Mouse (Mus musculus) midbrain, embryonic 10.5 days (tissue): Measurements from ENCODE around the gene Efr3b. TPM values are rescaled to one million over a fixed set of nuclear protein-coding genes. Genes with fewer than 3 reads are reported as not detected.

ENCODE experiments used
- DNase-seq: peaks from one replicate; pipeline ENCODE4 v3.0.0-alpha.2; 2017; ENCODE audit warnings: low spot score
- H3K27ac ChIP-seq: fragments of 300-500 bp; sonication (generic); replicated peaks from 2 replicates; pipeline ENCODE4 v1.5.1; 2016; ENCODE audit warnings: mild to moderate bottlenecking
- H3K27me3 ChIP-seq: fragments of 300-500 bp; sonication (generic); 2 replicates; pipeline ENCODE4 v1.6.1; 2016; ENCODE audit warnings: low read depth, mild to moderate bottlenecking; ENCODE audit not compliant: poor library complexity, severe bottlenecking
- H3K36me3 ChIP-seq: fragments of 300-500 bp; sonication (generic); 2 replicates; pipeline ENCODE4 v1.6.1; 2016; ENCODE audit warnings: mild to moderate bottlenecking, moderate library complexity
- H3K4me1 ChIP-seq: fragments of 300-500 bp; sonication (generic); 2 replicates; pipeline ENCODE4 v1.6.1; 2016
- H3K4me3 ChIP-seq: fragments of 300-500 bp; sonication (generic); 2 replicates; pipeline ENCODE4 v1.5.1; 2016; ENCODE audit warnings: mild to moderate bottlenecking, moderate library complexity
- H3K9me3 ChIP-seq: fragments of 300-500 bp; sonication (generic); replicated peaks from 2 replicates; pipeline ENCODE4 v1.6.1; 2016; ENCODE audit warnings: mild to moderate bottlenecking
- WGBS: fragments of 180-500 bp; shearing (Covaris S2); methylation state at CpG from one replicate; pipeline ENCODE4 v1.1.7; 2016; 5-methylcytosine and 5-hydroxymethylcytosine counted together
- polyA plus RNA-seq: library from polyadenylated mRNA; unstranded; fragments of >200 nt; fragmentation: Nextera tagmentation; extraction: Ambion mirVana; gene quantifications from 2 replicates; pipeline ENCODE4 v1.2.1, GENCODE M21; 2016

Gene Efr3b
- polyA plus RNA-seq, 1 experiment from 2014 or later = 8.4 TPM

DNA sequence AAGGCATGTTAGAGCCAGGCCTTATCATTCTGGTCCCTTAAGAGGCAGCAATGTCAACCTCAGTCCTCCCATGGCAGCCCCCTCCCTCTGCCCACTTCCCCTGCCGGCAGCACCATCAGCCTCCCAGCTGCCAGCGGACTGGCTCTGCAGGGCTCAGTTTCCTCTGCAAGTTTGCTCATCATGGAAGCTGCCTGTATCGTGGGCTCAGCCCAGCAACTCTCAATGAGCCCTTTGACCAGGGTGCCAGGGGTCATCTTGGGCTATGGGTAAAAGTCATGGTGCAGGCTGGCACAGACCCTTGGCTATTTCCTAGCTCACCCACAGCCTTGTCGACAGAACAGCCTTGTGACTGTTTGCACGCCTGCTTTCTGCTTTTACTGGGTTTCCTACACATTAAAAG lies 14.4 kb downstream of the Efr3b start:
- no peak for DNase-seq
- H3K27ac ChIP-seq = no peak overlapping the region
- peaks cover 4% of the 10 kb centered on the region; the same call in 1 of the 2 replicates for H3K4me1 ChIP-seq
- WGBS = 81% methylated on average over 5 of the region's 5 CpGs
- no peak overlapping the region for H3K4me3 ChIP-seq
- no peaks in the 10 kb centered on the region for H3K36me3 ChIP-seq
- no peaks in the 10 kb centered on the region for H3K9me3 ChIP-seq
- H3K27me3 ChIP-seq = no peaks in the 10 kb centered on the region

DNA sequence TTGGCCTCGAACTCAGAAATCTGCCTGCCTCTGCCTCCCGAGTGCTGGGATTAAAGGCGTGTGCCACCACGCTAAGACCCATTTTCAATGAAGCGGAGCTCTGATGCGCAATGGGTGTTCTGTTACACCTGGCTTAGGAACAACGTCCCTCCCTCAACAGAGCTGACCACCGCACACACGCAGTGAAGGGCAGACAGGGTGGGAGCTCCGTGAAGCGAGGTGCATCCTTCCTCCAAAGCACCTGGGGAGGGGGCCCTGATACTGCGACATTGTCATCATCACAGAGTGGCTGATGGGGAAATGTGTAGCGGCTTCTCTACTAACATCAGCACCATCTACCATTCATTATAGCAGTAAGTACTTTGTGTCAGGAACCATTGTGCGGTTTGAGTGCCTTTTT lies 15.2 kb downstream of the Efr3b start:
- Histone ChIP-seq H3K4me1 (peaks cover 4% of the 10 kb centered on the region; the same call in 1 of the 2 replicates), H3K36me3 (no peaks in the 10 kb centered on the region), H3K27ac (no peak overlapping the region), H3K4me3 (no peak overlapping the region), H3K9me3 (no peaks in the 10 kb centered on the region), H3K27me3 (no peaks in the 10 kb centered on the region)
- 95% methylated on average over 14 of the region's 14 CpGs for WGBS
- DNase-seq = no peak

DNA sequence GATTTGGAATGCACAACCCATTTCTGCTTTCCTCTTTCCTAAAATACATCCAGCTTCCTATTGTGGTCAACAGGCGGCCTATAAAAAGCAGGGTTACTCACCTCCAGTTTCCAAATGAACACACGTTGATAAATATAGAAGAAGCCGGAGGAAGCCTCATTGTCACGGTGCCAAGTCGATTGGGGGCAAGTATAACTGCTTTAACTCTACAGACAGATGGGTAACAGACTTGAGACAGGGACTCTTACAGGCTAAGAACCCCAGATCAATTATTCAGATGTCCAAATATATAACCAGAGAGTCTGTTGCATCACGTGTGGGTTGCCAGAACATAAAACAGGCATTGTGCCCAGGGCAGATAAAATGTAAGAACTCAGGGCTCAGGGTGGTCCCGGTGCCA lies 15.9 kb downstream of the Efr3b start:
- Histone ChIP-seq H3K9me3 (no peaks in the 10 kb centered on the region), H3K27me3 (no peaks in the 10 kb centered on the region), H3K36me3 (no peaks in the 10 kb centered on the region), H3K4me1 (peaks cover 4% of the 10 kb centered on the region; the same call in 1 of the 2 replicates), H3K27ac (no peak overlapping the region), H3K4me3 (no peak overlapping the region)
- WGBS = 91% methylated on average over 7 of the region's 7 CpGs
- DNase-seq = no peak

DNA sequence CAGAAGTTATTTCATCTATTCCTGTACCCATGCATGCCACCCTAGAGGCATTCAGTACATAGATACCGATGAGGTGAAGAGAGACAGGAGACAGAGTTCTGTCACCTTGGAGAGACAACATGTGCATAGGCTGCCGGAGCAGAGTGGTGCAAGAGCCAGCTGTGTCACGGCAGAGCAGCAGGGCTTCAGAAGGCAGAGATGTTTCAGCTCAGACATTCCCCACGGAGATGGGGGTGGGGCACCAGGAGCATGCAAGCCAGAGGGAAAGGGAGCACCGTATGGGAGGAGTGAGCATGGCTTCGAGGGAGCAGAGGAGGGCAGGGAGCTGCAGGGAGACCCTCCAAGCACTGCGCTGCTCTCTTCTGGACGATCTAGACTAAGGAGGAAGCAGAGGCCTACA lies 18.2 kb downstream of the Efr3b start:
- no peaks in the 10 kb centered on the region for H3K9me3 ChIP-seq
- no peaks in the 10 kb centered on the region for H3K27me3 ChIP-seq
- DNase-seq = no peak
- no peak overlapping the region for H3K27ac ChIP-seq
- H3K36me3 ChIP-seq = no peaks in the 10 kb centered on the region
- WGBS = 66% methylated on average over 8 of the region's 8 CpGs
- H3K4me1 ChIP-seq = peaks cover 4% of the 10 kb centered on the region; the same call in 1 of the 2 replicates
- H3K4me3 ChIP-seq = no peak overlapping the region

DNA sequence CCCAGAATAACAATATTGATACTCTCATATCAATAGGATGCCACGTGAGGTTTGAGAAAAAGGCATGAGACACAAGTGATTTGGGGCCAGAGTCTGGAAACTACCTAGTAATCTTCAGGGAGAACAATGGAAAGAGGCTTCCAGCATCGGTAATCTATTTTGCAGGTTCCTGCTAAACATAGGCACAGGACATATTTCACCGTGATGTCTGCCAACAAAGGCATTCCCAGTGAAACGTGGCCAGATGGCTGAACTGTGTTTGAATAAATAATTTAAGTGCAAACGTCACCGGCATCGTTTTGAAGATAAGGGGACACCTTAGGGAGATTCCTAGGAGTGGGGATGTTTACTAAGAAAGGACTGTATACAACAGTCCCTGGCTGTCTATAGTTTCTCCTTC lies 22.4 kb downstream of the Efr3b start:
- no peak for DNase-seq
- Histone ChIP-seq H3K9me3 (no peaks in the 10 kb centered on the region), H3K4me1 (peaks cover 4% of the 10 kb centered on the region; the same call in 1 of the 2 replicates), H3K27me3 (no peaks in the 10 kb centered on the region), H3K4me3 (no peak overlapping the region), H3K36me3 (no peaks in the 10 kb centered on the region), H3K27ac (no peak overlapping the region)
- 81% methylated on average over 7 of the region's 7 CpGs for WGBS

DNA sequence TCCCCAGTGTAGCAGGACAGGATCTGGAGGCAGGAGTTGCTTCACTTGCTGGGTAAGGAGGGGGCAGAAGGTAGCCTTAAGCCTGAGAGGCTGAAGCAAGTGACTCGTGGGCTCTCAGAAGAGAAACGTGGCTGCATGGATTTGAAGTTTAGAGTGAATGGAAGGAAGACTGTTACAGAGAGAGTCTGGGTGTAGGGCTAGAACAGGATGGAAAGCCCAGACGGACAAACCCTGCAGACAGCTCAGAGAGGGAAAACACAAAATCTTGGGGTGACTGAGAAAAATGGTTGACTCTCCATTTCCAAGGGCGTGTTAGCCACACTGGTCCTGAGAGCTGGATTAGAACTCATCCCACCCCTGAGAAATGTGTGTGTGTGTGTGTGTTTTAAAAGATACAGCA lies 23.0 kb downstream of the Efr3b start:
- 75% methylated on average over 4 of the region's 4 CpGs for WGBS
- DNase-seq = no peak
- Histone ChIP-seq H3K36me3 (no peaks in the 10 kb centered on the region), H3K27ac (no peak overlapping the region), H3K27me3 (no peaks in the 10 kb centered on the region), H3K4me3 (no peak overlapping the region), H3K4me1 (peaks cover 4% of the 10 kb centered on the region; the same call in 1 of the 2 replicates), H3K9me3 (no peaks in the 10 kb centered on the region)

DNA sequence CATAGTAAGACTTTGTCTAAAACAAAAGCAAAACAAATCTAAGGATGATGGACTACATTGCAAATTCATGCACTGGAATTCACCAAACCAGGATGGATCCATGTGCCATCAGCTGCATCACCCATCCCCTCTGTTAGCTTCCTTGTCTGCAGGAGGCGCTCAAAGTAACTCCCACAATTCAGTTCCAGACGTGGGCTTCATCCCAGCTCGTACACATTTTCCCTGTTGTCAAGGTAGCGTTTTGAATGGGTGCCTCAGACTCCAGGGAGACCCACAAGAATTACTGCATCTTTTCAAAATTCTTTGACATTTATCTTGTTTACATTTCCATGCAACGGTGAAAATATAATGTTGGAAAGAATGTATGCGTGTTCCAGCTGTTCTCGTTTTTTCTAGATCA lies 23.5 kb downstream of the Efr3b start:
- Histone ChIP-seq H3K27me3 (no peaks in the 10 kb centered on the region), H3K36me3 (no peaks in the 10 kb centered on the region), H3K9me3 (no peaks in the 10 kb centered on the region), H3K4me3 (no peak overlapping the region), H3K4me1 (peaks cover 5% of the 10 kb centered on the region; the same call in 1 of the 2 replicates), H3K27ac (no peak overlapping the region)
- WGBS = 81% methylated on average over 7 of the region's 7 CpGs
- DNase-seq = no peak

DNA sequence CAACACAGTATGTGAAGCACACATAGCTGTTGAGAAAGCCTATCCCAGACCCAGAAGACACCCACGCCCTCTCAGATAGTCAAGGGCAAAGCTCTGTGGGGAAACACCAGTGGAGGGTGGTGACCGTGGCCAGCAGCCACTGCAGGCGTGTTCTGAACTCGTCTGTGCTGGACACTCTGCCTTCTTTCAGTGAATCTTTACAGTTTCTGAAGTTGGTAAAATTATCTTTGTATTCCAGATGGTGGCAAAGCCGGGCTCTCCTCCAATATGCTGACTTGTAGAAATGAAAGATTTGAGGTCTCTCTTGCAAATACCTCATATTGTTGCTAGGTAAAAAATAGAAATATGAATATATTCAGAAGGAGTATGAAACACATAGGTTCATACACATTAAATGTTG lies 27.0 kb downstream of the Efr3b start:
- no peak for DNase-seq
- Histone ChIP-seq H3K36me3 (no peaks in the 10 kb centered on the region), H3K4me3 (no peak overlapping the region), H3K27ac (no peak overlapping the region), H3K9me3 (no peaks in the 10 kb centered on the region), H3K27me3 (no peaks in the 10 kb centered on the region), H3K4me1 (peaks cover 40% of the 10 kb centered on the region)
- whole genome bisulfite sequencing = 87% methylated on average over 5 of the region's 5 CpGs

DNA sequence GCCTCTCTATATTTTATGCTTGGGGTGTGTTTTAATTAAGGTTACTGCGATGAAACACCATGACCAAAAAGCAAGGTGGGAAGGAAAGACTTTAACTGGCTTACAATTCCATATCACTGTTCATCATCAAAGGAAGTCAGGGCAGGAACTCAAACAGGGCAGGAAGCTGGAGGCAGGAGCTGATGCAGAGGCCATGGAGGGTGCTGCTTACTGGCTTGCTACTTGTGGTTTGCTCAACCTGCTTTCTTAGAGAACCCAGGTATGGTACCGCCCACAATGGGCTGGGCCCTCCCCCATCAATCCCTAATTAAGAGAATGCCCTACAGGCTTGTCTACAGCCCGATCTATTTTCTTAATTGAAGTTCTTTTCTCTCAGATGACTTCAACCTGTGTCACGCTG lies 27.4 kb downstream of the Efr3b start:
- WGBS = 85% methylated on average over 4 of the region's 4 CpGs
- Histone ChIP-seq H3K27ac (no peak overlapping the region), H3K4me1 (peaks cover 44% of the 10 kb centered on the region), H3K36me3 (no peaks in the 10 kb centered on the region), H3K4me3 (no peak overlapping the region), H3K27me3 (no peaks in the 10 kb centered on the region), H3K9me3 (no peaks in the 10 kb centered on the region)
- DNase-seq = no peak

DNA sequence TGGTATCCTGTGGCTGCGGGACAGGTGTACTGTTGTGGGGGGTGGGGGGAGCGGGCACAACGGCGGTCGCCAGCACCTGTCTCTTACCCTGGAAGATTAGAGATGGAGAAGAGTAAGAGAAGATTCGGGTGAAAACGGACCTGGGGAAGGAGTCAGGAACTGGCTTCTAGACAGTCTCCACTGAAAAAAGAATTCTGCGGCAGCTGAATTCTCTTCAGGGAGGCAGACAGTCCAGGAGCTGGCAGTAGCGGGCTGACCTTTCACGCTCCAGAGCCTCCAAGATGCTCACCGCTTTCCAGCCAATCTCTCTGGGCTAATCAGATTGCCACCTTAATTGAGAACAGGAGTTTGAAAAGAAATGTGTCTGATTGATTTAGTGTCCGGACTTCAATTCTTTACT lies 30.0 kb downstream of the Efr3b start:
- no peaks in the 10 kb centered on the region for H3K36me3 ChIP-seq
- H3K27ac ChIP-seq = peak overlapping the region; percentile 49; the same call in 1 of the 2 replicates
- no peak for DNase-seq
- no peak overlapping the region for H3K4me3 ChIP-seq
- H3K9me3 ChIP-seq = no peaks in the 10 kb centered on the region
- 48% methylated on average over 12 of the region's 12 CpGs for WGBS
- H3K4me1 ChIP-seq = peaks cover 61% of the 10 kb centered on the region
- H3K27me3 ChIP-seq = no peaks in the 10 kb centered on the region

DNA sequence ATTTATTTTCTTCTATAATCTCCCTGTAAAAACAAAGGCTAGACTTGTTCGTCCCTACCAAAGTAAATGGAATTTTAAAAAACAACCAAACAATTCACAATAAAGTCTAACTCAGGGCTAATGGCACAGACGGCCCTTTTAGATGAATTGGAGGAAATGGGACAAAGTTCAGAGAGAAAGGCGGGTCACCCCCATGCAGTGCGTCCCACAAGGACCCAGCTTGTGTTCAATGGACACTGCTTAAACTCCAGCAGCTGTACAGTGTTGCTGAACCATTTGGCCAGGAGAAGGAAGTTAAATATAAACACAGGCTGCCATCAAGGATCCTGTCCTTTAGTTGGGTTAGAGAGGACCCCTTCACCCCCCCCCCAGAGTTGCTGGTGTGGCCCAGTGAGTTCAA lies 30.9 kb downstream of the Efr3b start:
- WGBS = 67% methylated on average over 4 of the region's 4 CpGs
- peaks cover 61% of the 10 kb centered on the region for H3K4me1 ChIP-seq
- H3K9me3 ChIP-seq = no peaks in the 10 kb centered on the region
- no peaks in the 10 kb centered on the region for H3K27me3 ChIP-seq
- DNase-seq = no peak
- H3K4me3 ChIP-seq = no peak overlapping the region
- 0 out of 2 replicates have a peak overlapping the region, but pooled peaks have one; percentile 29 for H3K27ac ChIP-seq
- no peaks in the 10 kb centered on the region for H3K36me3 ChIP-seq

DNA sequence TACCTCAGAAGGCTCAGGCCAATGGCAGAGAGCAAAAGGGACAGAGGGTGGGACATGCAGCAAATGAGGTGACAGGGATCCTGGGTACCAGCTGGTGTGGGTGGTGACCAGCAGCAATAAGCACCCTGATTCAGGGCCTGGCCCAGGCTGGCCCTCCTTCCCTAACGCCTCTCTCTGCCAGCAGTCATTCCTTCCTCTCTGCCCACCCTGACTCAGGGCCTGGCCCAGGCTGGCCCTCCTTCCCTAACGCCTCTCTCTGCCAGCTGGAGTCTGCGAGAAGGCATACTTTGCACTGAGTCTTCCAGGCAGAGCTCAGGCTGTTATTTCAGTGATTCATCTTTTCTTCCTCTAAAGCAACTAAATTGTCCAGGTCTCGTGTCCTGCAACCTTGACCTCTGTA lies 31.5 kb downstream of the Efr3b start:
- DNase-seq = no peak
- peaks cover 61% of the 10 kb centered on the region for H3K4me1 ChIP-seq
- H3K36me3 ChIP-seq = no peaks in the 10 kb centered on the region
- H3K27ac ChIP-seq = peak overlapping the region; percentile 29; the same call in 1 of the 2 replicates
- no peaks in the 10 kb centered on the region for H3K9me3 ChIP-seq
- 57% methylated on average over 4 of the region's 4 CpGs for WGBS
- H3K4me3 ChIP-seq = no peak overlapping the region
- H3K27me3 ChIP-seq = no peaks in the 10 kb centered on the region

DNA sequence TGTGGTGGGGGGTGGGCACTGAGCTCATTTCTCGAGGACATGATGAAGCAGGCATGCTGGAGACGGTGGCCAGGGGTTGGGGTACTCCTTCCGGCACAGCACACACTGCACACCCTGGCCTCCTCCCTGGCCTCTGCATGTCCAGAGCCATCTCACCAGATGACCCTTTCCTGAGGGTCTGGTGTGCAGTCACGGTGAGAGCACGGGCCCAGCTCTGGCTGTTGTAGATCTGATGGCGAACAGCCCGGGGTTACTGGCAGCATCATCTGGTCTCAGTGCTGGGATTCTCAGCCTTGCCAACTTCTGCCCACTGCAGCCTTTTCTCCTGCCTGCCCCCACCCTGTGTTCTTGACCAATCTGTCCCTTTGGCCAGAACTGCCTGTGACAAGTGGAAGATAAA lies 32.6 kb downstream of the Efr3b start:
- 85% methylated on average over 7 of the region's 7 CpGs for WGBS
- H3K27me3 ChIP-seq = no peaks in the 10 kb centered on the region
- no peaks in the 10 kb centered on the region for H3K9me3 ChIP-seq
- H3K27ac ChIP-seq = no peak overlapping the region; the same call in 1 of the 2 replicates
- peaks cover 61% of the 10 kb centered on the region for H3K4me1 ChIP-seq
- DNase-seq = no peak
- H3K4me3 ChIP-seq = no peak overlapping the region
- H3K36me3 ChIP-seq = no peaks in the 10 kb centered on the region

DNA sequence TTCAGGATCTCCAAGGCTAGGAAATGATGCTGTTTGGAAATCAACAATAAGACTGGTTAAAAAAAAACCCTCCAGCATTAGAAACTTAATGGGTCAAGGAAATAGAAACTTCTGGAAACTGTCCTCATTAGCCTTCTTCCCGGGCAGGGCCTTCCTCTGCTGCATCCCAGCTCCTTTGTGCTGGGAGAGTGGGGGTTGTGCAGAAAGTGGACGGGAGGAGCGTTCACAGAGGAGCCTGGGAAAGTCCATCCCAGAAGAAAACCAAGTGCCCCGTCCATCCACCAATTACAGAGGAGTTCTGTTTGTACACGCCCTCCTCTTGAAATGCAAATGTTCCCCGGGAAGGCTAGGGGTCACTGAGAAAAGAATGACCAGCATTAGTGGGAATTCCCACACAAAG lies 34.1 kb downstream of the Efr3b start:
- no peaks in the 10 kb centered on the region for H3K27me3 ChIP-seq
- peaks cover 50% of the 10 kb centered on the region for H3K4me1 ChIP-seq
- peak overlapping the region; percentile 65; the same call in 1 of the 2 replicates for H3K27ac ChIP-seq
- WGBS = 14% methylated on average over 6 of the region's 6 CpGs
- H3K36me3 ChIP-seq = 0 out of 2 replicates have a peak, but pooled peaks cover 5% of the 10 kb centered on the region
- H3K9me3 ChIP-seq = no peaks in the 10 kb centered on the region
- peak; percentile 47 for DNase-seq
- no peak overlapping the region for H3K4me3 ChIP-seq
